Mouse (Mus musculus) T-helper 17 cell (primary cell): Measurements from ENCODE around the gene Naip2.

ENCODE experiments used
- in situ Hi-C, 2 experiments: fragments of 300-600 bp; cut with MboI, MseI; formaldehyde crosslinking; loops; 1 replicate in 1 of 2; 2 replicates in 1 of 2; pipeline ENCODE4 v1.15.1; 2025; ENCODE audit warnings: high pct_unique_total_duplicates in 2 of 2

The Naip2 gene

GRCm38 (mm10) chr13:100112218-100112972 is 89.5 kb downstream of the Naip2 start:
- in situ Hi-C loops, result loop anchor here in 1 of 2 experiments (25.0 kb wide), 1 partner anchor 1800 kb away; the partner anchor contains the start of gene Btf3

GRCm38 (mm10) chr13:100107652-100108472 is 94.0 kb downstream of the Naip2 start, which contains the start of gene Serf1:
Serf1 (plus strand) TSS chr13:100108012.
- in situ Hi-C loops, result loop anchor here in 1 of 2 experiments (25.0 kb wide), 1 partner anchor 1796 kb away; the partner anchor contains the start of gene Btf3

- in situ Hi-C loops, result loop anchor here in 1 of 2 experiments (25.0 kb wide), 1 partner anchor 1792 kb away; the partner anchor contains the start of gene Btf3
Observed at GRCm38 (mm10) chr13:100103748-100104254, 98.1 kb downstream of the Naip2 start, which contains the start of gene Bdp1. Bdp1 (minus strand) TSS chr13:100104070.

GRCm38 (mm10) chr13:100103052-100103658 is 98.7 kb downstream of the Naip2 start:
- in situ Hi-C loops, result loop anchor here in 1 of 2 experiments (25.0 kb wide), 1 partner anchor 1791 kb away; the partner anchor contains the start of gene Btf3

- in situ Hi-C loops, result loop anchor here (5.0 to 25.0 kb wide), 5 partner anchors 37 to 713 kb away; no protein-coding TSS in a partner anchor
Observed at GRCm38 (mm10) chr13:100098808-100099207, 103.1 kb downstream of the Naip2 start.
